Mouse (Mus musculus) embryonic fibroblast, embryonic 13.5 days (primary cell): ENCODE results near the gene Phospho2.

ENCODE experiments used
- CTCF ChIP-seq: IDR thresholded peaks from 2 replicates; pipeline ENCODE4 v1.5.1; 2011; ENCODE audit warnings: mild to moderate bottlenecking, control low read depth, low read length, moderate library complexity, borderline replicate concordance; ENCODE audit not compliant: insufficient read depth
- POLR2A ChIP-seq: IDR thresholded peaks from 2 replicates; pipeline ENCODE4 v1.6.1; 2011; ENCODE audit warnings: low read depth, mild to moderate bottlenecking, control low read depth, low read length, moderate library complexity

GRCm38 (mm10) chr2:69829680-69830079 lies 40.3 kb downstream of the Phospho2 start:
- TF ChIP-seq POLR2A = no peak
- no peak for TF ChIP-seq CTCF
